Mouse (Mus musculus): ENCODE data around the gene Rbck1. TPM values are rescaled to one million over a fixed set of nuclear protein-coding genes. Genes with fewer than 3 reads are reported as not detected.
"Not testable (repeated sequence)": the region's sequence is repeated elsewhere in the genome, so short reads cannot be mapped to it uniquely, and the experiment has no call there.

Rbck1 gene
- polyA plus RNA-seq, 1 experiment: 743 TPM

DNA sequence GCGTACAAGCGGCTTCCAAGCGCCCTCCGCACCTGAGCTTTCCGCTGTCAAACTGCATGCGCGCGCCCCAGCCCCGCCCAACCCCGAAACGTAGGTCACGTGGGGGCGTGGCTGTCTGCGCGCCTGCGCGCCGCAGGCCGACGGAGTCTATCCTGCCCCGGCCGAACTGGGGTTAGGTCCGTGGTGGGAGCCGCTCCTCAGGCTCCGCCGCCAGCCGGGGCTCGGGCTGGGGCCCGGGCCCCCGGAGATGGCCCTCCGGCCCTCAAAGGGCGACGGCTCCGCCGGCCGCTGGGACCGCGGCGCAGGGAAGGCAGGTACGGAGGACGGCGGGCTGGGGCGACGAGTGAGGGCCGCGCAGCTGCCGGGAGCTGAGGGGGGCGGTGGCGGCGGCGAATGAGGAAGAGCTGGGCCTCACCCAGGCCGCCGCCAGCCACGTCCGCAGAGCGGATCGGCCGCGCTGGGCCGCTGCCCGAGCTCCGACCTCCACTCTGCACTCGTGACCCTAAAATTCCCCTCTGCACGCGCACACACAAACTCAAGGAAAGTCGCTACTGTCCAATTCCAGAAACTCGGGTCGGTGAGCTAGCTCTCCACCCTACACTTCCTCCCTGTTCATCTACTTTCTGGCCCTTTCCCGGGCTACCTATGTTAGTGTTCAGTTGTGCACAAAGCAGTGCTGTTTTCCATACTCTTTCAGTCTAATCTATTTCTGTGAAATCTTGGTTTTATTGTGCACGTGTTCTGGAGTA is 38.6 kb downstream of the Rbck1 start, which contains the start of gene Tbc1d20:
Tbc1d20 (plus strand) TSS at position 102 of the 749 bp plus-strand sequence.
- peaks cover 8% of the 10 kb centered on the region for H3K4me1 ChIP-seq (replicated peaks; ENCODE audit: control insufficient read depth, insufficient read depth, low read length)
- WGBS: under 1% methylated on average over 70 of the region's 70 CpGs
- H3K36me3 ChIP-seq (ENCODE audit: control insufficient read depth, insufficient read depth, low read length): no peaks in the 10 kb centered on the region
- no peak within 1 kb of the TSS for H3K27ac ChIP-seq (ENCODE audit: control insufficient read depth, insufficient read depth, low read length)
- peak; percentile 90 for DNase-seq
- H3K27me3 ChIP-seq (ENCODE audit: control insufficient read depth, insufficient read depth, low read length): no peaks in the 10 kb centered on the region
- peak within 1 kb of the TSS; percentile 87 for H3K4me3 ChIP-seq (ENCODE audit: control insufficient read depth, insufficient read depth, low read length)
- TF ChIP-seq CTCF (IDR thresholded peaks at IDR 0.05; ENCODE audit: borderline replicate concordance, control insufficient read depth, extremely low read depth, insufficient read depth, low read length, poor library complexity) (0 out of 2 replicates have a peak, but pooled peaks have one; percentile 43), POLR2A (IDR thresholded peaks at IDR 0.05; ENCODE audit: control insufficient read depth, extremely low read depth, insufficient read depth, low read length, poor library complexity) (peak; percentile 93)

DNA sequence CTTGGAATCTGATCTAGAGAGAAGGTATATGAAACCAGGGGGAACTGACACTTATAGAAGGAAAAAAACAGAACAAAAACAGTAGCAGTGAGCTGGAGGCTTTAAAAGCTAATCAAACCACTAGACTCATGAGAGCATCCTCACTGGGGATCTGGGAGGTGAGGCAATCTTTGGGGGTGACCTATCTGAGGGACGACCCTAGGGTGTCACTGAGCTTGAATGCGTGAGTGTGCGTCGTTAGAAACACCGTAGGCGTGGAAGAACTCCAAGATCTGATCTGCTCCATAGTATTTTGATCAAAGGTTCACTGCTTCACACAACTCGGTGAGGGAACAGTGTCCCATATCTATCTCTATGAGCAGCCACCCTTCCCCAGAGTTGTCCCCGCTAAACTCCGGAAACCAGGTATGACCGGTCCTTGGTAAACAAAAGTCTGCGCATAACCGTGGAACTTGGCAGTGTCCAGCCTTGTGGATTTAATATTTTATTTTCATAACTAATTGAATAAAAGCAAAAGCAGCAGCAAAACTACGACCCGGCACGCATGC is 39.2 kb downstream of the Rbck1 start:
- DNase-seq: no peak
- peaks cover 8% of the 10 kb centered on the region for H3K4me1 ChIP-seq (replicated peaks; ENCODE audit: control insufficient read depth, insufficient read depth, low read length)
- H3K27ac ChIP-seq (ENCODE audit: control insufficient read depth, insufficient read depth, low read length): no peak overlapping the region
- WGBS: 2% methylated on average over 15 of the region's 15 CpGs
- H3K36me3 ChIP-seq (ENCODE audit: control insufficient read depth, insufficient read depth, low read length): no peaks in the 10 kb centered on the region
- H3K4me3 ChIP-seq (ENCODE audit: control insufficient read depth, insufficient read depth, low read length): peak overlapping the region; percentile 45
- no peaks in the 10 kb centered on the region for H3K27me3 ChIP-seq (ENCODE audit: control insufficient read depth, insufficient read depth, low read length)
- no peak for TF ChIP-seq CTCF (IDR thresholded peaks at IDR 0.05; ENCODE audit: borderline replicate concordance, control insufficient read depth, extremely low read depth, insufficient read depth, low read length, poor library complexity)
- no peak for TF ChIP-seq POLR2A (IDR thresholded peaks at IDR 0.05; ENCODE audit: control insufficient read depth, extremely low read depth, insufficient read depth, low read length, poor library complexity)

DNA sequence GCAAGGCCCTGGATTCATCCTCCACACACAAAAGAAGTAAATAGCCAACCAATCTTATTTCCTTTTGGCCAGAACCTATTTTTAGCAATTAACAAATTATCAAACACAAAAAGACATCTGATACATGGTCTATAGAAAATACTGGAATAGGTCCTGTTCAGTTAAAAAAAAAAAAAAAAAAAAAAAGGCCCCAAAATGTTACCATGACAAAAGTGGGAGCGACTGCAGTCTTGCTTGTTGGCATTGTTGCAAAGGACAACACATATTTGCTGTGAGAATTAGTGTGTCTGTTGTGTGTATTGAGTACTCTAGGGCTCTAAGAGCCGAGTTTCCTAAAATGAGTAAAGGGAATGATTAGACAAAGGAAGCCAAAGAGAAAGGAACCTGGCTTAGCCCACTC is 40.0 kb downstream of the Rbck1 start:
- Histone ChIP-seq H3K36me3 (ENCODE audit: control insufficient read depth, insufficient read depth, low read length) (no peaks in the 10 kb centered on the region), H3K4me3 (ENCODE audit: control insufficient read depth, insufficient read depth, low read length) (no peak overlapping the region), H3K27ac (ENCODE audit: control insufficient read depth, insufficient read depth, low read length) (no peak overlapping the region), H3K4me1 (replicated peaks; ENCODE audit: control insufficient read depth, insufficient read depth, low read length) (peaks cover 8% of the 10 kb centered on the region), H3K27me3 (ENCODE audit: control insufficient read depth, insufficient read depth, low read length) (no peaks in the 10 kb centered on the region)
- DNase-seq: no peak
- TF ChIP-seq POLR2A (IDR thresholded peaks at IDR 0.05; ENCODE audit: control insufficient read depth, extremely low read depth, insufficient read depth, low read length, poor library complexity) (no peak), CTCF (IDR thresholded peaks at IDR 0.05; ENCODE audit: borderline replicate concordance, control insufficient read depth, extremely low read depth, insufficient read depth, low read length, poor library complexity) (no peak)
- WGBS: 92% methylated on average over 2 of the region's 2 CpGs

DNA sequence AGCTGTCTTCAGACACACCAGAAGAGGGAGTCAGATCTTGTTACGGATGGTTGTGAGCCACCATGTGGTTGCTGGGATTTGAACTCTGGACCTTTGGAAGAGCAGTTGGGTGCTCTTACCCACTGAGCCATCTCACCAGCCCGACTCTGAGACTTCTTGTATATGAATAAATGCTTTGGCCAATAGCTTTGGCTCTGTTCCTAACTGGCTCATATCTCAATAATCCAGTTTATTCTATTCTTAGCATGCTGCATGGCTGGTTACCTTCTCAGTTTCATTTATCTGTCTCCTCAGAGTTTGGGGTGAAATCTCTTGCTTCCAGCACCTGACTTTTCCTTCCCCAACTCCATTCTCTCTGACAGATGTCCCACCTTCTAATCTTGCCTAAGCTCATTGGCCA is 42.8 kb downstream of the Rbck1 start:
- 79% methylated on average over 2 of the region's 2 CpGs for WGBS
- H3K4me3 ChIP-seq (ENCODE audit: control insufficient read depth, insufficient read depth, low read length); H3K4me1 ChIP-seq (replicated peaks; ENCODE audit: control insufficient read depth, insufficient read depth, low read length); DNase-seq; H3K27me3 ChIP-seq (ENCODE audit: control insufficient read depth, insufficient read depth, low read length); H3K27ac ChIP-seq (ENCODE audit: control insufficient read depth, insufficient read depth, low read length): not testable (repeated sequence)
- H3K36me3 ChIP-seq (ENCODE audit: control insufficient read depth, insufficient read depth, low read length): peaks cover 12% of the 10 kb centered on the region

DNA sequence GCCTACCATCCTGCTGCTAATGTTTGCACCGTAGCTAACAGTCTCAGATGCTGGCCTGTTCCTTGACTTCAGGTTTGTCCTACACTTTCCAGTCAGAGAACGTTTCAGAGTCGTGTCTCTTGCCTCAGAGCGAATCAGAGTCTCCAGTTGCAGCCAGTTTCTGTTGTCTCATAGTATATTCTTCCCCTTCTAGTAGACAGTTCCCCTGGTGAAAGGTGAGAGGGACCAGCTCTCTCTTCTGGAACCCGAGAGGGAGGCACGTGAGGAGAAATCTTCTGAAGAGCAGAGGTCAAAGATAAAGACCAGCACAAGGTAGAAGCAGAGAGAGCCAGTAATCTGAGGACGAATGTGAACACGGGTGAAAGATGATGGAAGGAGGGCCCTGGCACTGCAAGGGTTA is 44.4 kb downstream of the Rbck1 start:
- no peaks in the 10 kb centered on the region for H3K4me1 ChIP-seq (replicated peaks; ENCODE audit: control insufficient read depth, insufficient read depth, low read length)
- no peak overlapping the region for H3K4me3 ChIP-seq (ENCODE audit: control insufficient read depth, insufficient read depth, low read length)
- TF ChIP-seq CTCF (IDR thresholded peaks at IDR 0.05; ENCODE audit: borderline replicate concordance, control insufficient read depth, extremely low read depth, insufficient read depth, low read length, poor library complexity) (no peak), POLR2A (IDR thresholded peaks at IDR 0.05; ENCODE audit: control insufficient read depth, extremely low read depth, insufficient read depth, low read length, poor library complexity) (no peak)
- 85% methylated on average over 8 of the region's 8 CpGs for WGBS
- peaks cover 15% of the 10 kb centered on the region for H3K36me3 ChIP-seq (ENCODE audit: control insufficient read depth, insufficient read depth, low read length)
- H3K27me3 ChIP-seq (ENCODE audit: control insufficient read depth, insufficient read depth, low read length): no peaks in the 10 kb centered on the region
- no peak overlapping the region for H3K27ac ChIP-seq (ENCODE audit: control insufficient read depth, insufficient read depth, low read length)
- no peak for DNase-seq

DNA sequence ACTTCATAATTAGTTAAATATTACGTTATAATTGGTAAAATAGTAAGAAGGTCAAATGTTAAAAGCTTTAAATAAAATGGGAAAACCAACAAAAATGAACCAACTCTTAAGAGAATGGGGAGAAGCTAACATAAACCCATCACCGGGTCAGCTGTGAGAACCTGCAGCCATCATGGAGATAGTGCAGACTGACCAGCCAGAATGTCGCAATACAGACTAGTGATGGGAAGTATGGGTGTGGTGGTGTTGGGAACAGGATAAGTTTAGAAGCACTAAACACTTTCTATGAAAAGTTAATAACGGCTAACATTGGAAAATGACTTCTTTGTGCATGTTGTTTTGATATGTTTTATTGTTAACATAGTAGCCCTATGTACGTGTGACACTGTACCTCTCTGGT is 44.9 kb downstream of the Rbck1 start:
- 92% methylated on average over 5 of the region's 5 CpGs for WGBS
- H3K27ac ChIP-seq (ENCODE audit: control insufficient read depth, insufficient read depth, low read length): no peak overlapping the region
- no peak for TF ChIP-seq CTCF (IDR thresholded peaks at IDR 0.05; ENCODE audit: borderline replicate concordance, control insufficient read depth, extremely low read depth, insufficient read depth, low read length, poor library complexity)
- no peak for TF ChIP-seq POLR2A (IDR thresholded peaks at IDR 0.05; ENCODE audit: control insufficient read depth, extremely low read depth, insufficient read depth, low read length, poor library complexity)
- H3K36me3 ChIP-seq (ENCODE audit: control insufficient read depth, insufficient read depth, low read length): peaks cover 19% of the 10 kb centered on the region
- no peak for DNase-seq
- H3K4me3 ChIP-seq (ENCODE audit: control insufficient read depth, insufficient read depth, low read length): no peak overlapping the region
- H3K4me1 ChIP-seq (replicated peaks; ENCODE audit: control insufficient read depth, insufficient read depth, low read length): no peaks in the 10 kb centered on the region
- no peaks in the 10 kb centered on the region for H3K27me3 ChIP-seq (ENCODE audit: control insufficient read depth, insufficient read depth, low read length)

Measured in thymus, adult 2 months (tissue).